Mouse (Mus musculus) neural tube, embryonic 12.5 days (tissue): ENCODE results near the gene Tas2r122. TPM values are rescaled to one million over a fixed set of nuclear protein-coding genes. Genes with fewer than 3 reads are reported as not detected.
"Not testable (repeated sequence)": the region's sequence is repeated elsewhere in the genome, so short reads cannot be mapped to it uniquely, and the experiment has no call there.

Source experiments
- ATAC-seq: fragments of 200-750 bp; cut with Nextera tagmentation; 2 replicates; pipeline ENCODE4 v1.8.0; 2017; ENCODE audit warnings: low read depth, mild to moderate bottlenecking, moderate TSS enrichment, moderate library complexity; ENCODE audit not compliant: low FRiP score
- H3K27ac ChIP-seq: fragments of 300-500 bp; sonication (generic); 2 replicates; pipeline ENCODE4 v1.5.1; 2016
- H3K27me3 ChIP-seq: fragments of 300-500 bp; sonication (generic); replicated peaks from 2 replicates; pipeline ENCODE4 v1.6.1; 2016; ENCODE audit warnings: mild to moderate bottlenecking
- H3K36me3 ChIP-seq: fragments of 300-500 bp; sonication (generic); 2 replicates; pipeline ENCODE4 v1.6.1; 2016; ENCODE audit warnings: mild to moderate bottlenecking
- H3K4me1 ChIP-seq: fragments of 300-500 bp; sonication (generic); 2 replicates; pipeline ENCODE4 v1.6.1; 2016
- H3K4me2 ChIP-seq: fragments of 300-500 bp; sonication (generic); replicated peaks from 2 replicates; pipeline ENCODE4 v1.6.1; 2016; ENCODE audit warnings: mild to moderate bottlenecking
- H3K4me3 ChIP-seq: fragments of 300-500 bp; sonication (generic); 2 replicates; pipeline ENCODE4 v1.5.1; 2016
- H3K9ac ChIP-seq: fragments of 300-500 bp; sonication (generic); 2 replicates; pipeline ENCODE4 v1.6.1; 2016; ENCODE audit warnings: mild to moderate bottlenecking
- H3K9me3 ChIP-seq: fragments of 300-500 bp; sonication (generic); 2 replicates; pipeline ENCODE4 v1.6.1; 2016; ENCODE audit warnings: mild to moderate bottlenecking
- WGBS: fragments of 180-500 bp; shearing (Covaris S2); methylation state at CpG from one replicate; pipeline ENCODE4 v1.1.7; 2016; 5-methylcytosine and 5-hydroxymethylcytosine counted together
- polyA plus RNA-seq: library from polyadenylated mRNA; unstranded; fragments of >200 nt; fragmentation: Nextera tagmentation; extraction: Ambion mirVana; gene quantifications from 2 replicates; pipeline ENCODE4 v1.2.1, GENCODE M21; 2016

Tas2r122 gene
- not detected in 2 replicates for polyA plus RNA-seq

- ATAC-seq = no peak
- WGBS = 80% methylated on average over 3 of the region's 3 CpGs
Observed at GRCm38 (mm10) chr6:132711828-132712227, at the start of gene Tas2r122. TSS of gene Tas2r122 (minus strand) at chr6:132711928.

GRCm38 (mm10) chr6:132754430-132754829, 42.7 kb upstream of the Tas2r122 start, which contains the start of gene Tas2r124:
TSS of gene Tas2r124 (plus strand) at chr6:132754730.
- Histone ChIP-seq H3K9ac (no peak within 1 kb of the TSS), H3K36me3 (no peaks in the 10 kb centered on the region), H3K4me3 (no peak within 1 kb of the TSS), H3K27ac (no peak within 1 kb of the TSS), H3K4me1 (no peaks in the 10 kb centered on the region), H3K27me3 (no peaks in the 10 kb centered on the region), H3K9me3 (no peaks in the 10 kb centered on the region), H3K4me2 (no peak within 1 kb of the TSS)
- no peak for ATAC-seq
- 82% methylated on average over 1 of the region's 1 CpGs for WGBS

More at GRCm38 (mm10) chr6:132711828-132712227, at the start of gene Tas2r122:
- H3K9me3 ChIP-seq = peaks cover 3% of the 10 kb centered on the region; the same call in 1 of the 2 replicates
- no peaks in the 10 kb centered on the region for H3K4me1 ChIP-seq
- no peaks in the 10 kb centered on the region for H3K27me3 ChIP-seq
- no peak within 1 kb of the TSS for H3K27ac ChIP-seq
- no peaks in the 10 kb centered on the region for H3K36me3 ChIP-seq
- H3K4me2 ChIP-seq = no peak within 1 kb of the TSS
- H3K9ac ChIP-seq = no peak within 1 kb of the TSS
- no peak within 1 kb of the TSS for H3K4me3 ChIP-seq

GRCm38 (mm10) chr6:132750206-132750605, 38.5 kb upstream of the Tas2r122 start:
- Histone ChIP-seq H3K9ac (no peak overlapping the region), H3K36me3 (no peaks in the 10 kb centered on the region), H3K4me2 (no peak overlapping the region), H3K27me3 (no peaks in the 10 kb centered on the region), H3K4me1 (no peaks in the 10 kb centered on the region), H3K9me3 (no peaks in the 10 kb centered on the region), H3K4me3 (no peak overlapping the region), H3K27ac (no peak overlapping the region)
- 90% methylated on average over 2 of the region's 2 CpGs for WGBS
- no peak for ATAC-seq

GRCm38 (mm10) chr6:132737935-132738334, 26.2 kb upstream of the Tas2r122 start, which contains the start of gene Tas2r115:
TSS of gene Tas2r115 (minus strand) at chr6:132738035.
- no peak for ATAC-seq
- WGBS = 81% methylated on average over 2 of the region's 2 CpGs
- no peaks in the 10 kb centered on the region for H3K27me3 ChIP-seq
- no peaks in the 10 kb centered on the region for H3K36me3 ChIP-seq
- H3K9me3 ChIP-seq = no peaks in the 10 kb centered on the region
- H3K4me1 ChIP-seq = no peaks in the 10 kb centered on the region
- no peak within 1 kb of the TSS for H3K4me3 ChIP-seq
- H3K27ac ChIP-seq = no peak within 1 kb of the TSS
- no peak within 1 kb of the TSS for H3K9ac ChIP-seq
- H3K4me2 ChIP-seq = no peak within 1 kb of the TSS

GRCm38 (mm10) chr6:132700907-132701306, 10.8 kb downstream of the Tas2r122 start, which contains the start of gene Tas2r121:
TSS of gene Tas2r121 (minus strand) at chr6:132701007.
- ATAC-seq = no peak
- Histone ChIP-seq H3K4me1 (no peaks in the 10 kb centered on the region), H3K9me3 (no peaks in the 10 kb centered on the region), H3K27ac (no peak within 1 kb of the TSS), H3K27me3 (no peaks in the 10 kb centered on the region), H3K9ac (no peak within 1 kb of the TSS), H3K36me3 (no peaks in the 10 kb centered on the region), H3K4me3 (no peak within 1 kb of the TSS), H3K4me2 (no peak within 1 kb of the TSS)
- WGBS = 70% methylated on average over 1 of the region's 1 CpGs

- ATAC-seq, H3K27ac ChIP-seq, H3K36me3 ChIP-seq, H3K4me2 ChIP-seq, H3K4me3 ChIP-seq, H3K9me3 ChIP-seq, H3K4me1 ChIP-seq, H3K9ac ChIP-seq, H3K27me3 ChIP-seq: not testable (repeated sequence)
- WGBS = 85% methylated on average over 7 of the region's 7 CpGs
Observed at GRCm38 (mm10) chr6:132691596-132691995, 20.1 kb downstream of the Tas2r122 start.

Other genes starting within 250 kb of the Tas2r122 start
- gene Prh1, start 142.1 kb downstream of the Tas2r122 start, polyA plus RNA-seq = not detected in 2 replicates
- not detected in 2 replicates for gene Prp2, start 116.0 kb downstream of the Tas2r122 start, polyA plus RNA-seq
- not detected in 2 replicates for gene A630073D07Rik, start 60.4 kb downstream of the Tas2r122 start, polyA plus RNA-seq
- gene Tas2r120, start 55.0 kb downstream of the Tas2r122 start, polyA plus RNA-seq = not detected in 2 replicates
- gene Tas2r121, start 10.9 kb downstream of the Tas2r122 start, polyA plus RNA-seq = not detected in 2 replicates
- not detected in 2 replicates for gene Tas2r115, start 26.1 kb upstream of the Tas2r122 start, polyA plus RNA-seq
- not detected in 2 replicates for gene Tas2r124, start 42.8 kb upstream of the Tas2r122 start, polyA plus RNA-seq
- gene Tas2r102, start 50.2 kb upstream of the Tas2r122 start, polyA plus RNA-seq = not detected in 2 replicates
- not detected in 2 replicates for gene Tas2r136, start 66.2 kb upstream of the Tas2r122 start, polyA plus RNA-seq
- gene Tas2r117, start 90.9 kb upstream of the Tas2r122 start, polyA plus RNA-seq = not detected in 2 replicates
- gene Tas2r123, start 135.2 kb upstream of the Tas2r122 start, polyA plus RNA-seq = not detected in 2 replicates
- not detected in 2 replicates for gene Tas2r116, start 143.5 kb upstream of the Tas2r122 start, polyA plus RNA-seq
- gene Tas2r110, start 156.1 kb upstream of the Tas2r122 start, polyA plus RNA-seq = not detected in 2 replicates
- gene Tas2r113, start 181.1 kb upstream of the Tas2r122 start, polyA plus RNA-seq = not detected in 2 replicates
- gene Tas2r125, start 197.7 kb upstream of the Tas2r122 start, polyA plus RNA-seq = 0.22 and 0.43 TPM in 2 replicates
- not detected in 2 replicates for gene Tas2r129, start 239.2 kb upstream of the Tas2r122 start, polyA plus RNA-seq
- gene Tas2r131, start 246.0 kb upstream of the Tas2r122 start, polyA plus RNA-seq = not detected in 2 replicates